Mouse (Mus musculus) adrenal gland, adult 18-20 months (tissue): Measurements from ENCODE around the gene Prkag2. TPM values are rescaled to one million over a fixed set of nuclear protein-coding genes. Genes with fewer than 3 reads are reported as not detected.
"Not testable (repeated sequence)": the region's sequence is repeated elsewhere in the genome, so short reads cannot be mapped to it uniquely, and the experiment has no call there.

Experiments used
- DNase-seq, 2 experiments: peaks; one replicate each; pipeline ENCODE4 v3.0.0; 2021 to 2022; ENCODE audit warnings: low spot score in 2 of 2
- total RNA-seq, 2 experiments: library from RNA; stranded (reverse); gene quantifications; 1 replicate in 1 of 2; 2 replicates in 1 of 2; pipeline ENCODE4 v1.2.3; 2021

Prkag2 gene
- total RNA-seq, 2 experiments from 2014 or later, result 33.2 to 39.4 TPM

GRCm38 (mm10) chr5:24840975-24841431 lies 259.4 kb downstream of the Prkag2 start:
- no peak for DNase-seq

- DNase-seq, result no peak
Observed at GRCm38 (mm10) chr5:24834491-24834890, 266.0 kb downstream of the Prkag2 start.

- DNase-seq, result no peak
Observed at GRCm38 (mm10) chr5:24831912-24832311, 268.5 kb downstream of the Prkag2 start.

GRCm38 (mm10) chr5:24828446-24828845 lies 272.0 kb downstream of the Prkag2 start:
- no peak for DNase-seq

- no peak for DNase-seq
Observed at GRCm38 (mm10) chr5:24827173-24827572, 273.3 kb downstream of the Prkag2 start.

- DNase-seq, result no peak
Observed at GRCm38 (mm10) chr5:24826056-24826770, 274.2 kb downstream of the Prkag2 start.

- DNase-seq, result peak in 1 of 2 experiments; percentile 24
Observed at GRCm38 (mm10) chr5:24825365-24826055, 274.9 kb downstream of the Prkag2 start.

GRCm38 (mm10) chr5:24823864-24824405 lies 276.5 kb downstream of the Prkag2 start:
- no peak for DNase-seq

- no peak for DNase-seq
Observed at GRCm38 (mm10) chr5:24822781-24823180, 277.7 kb downstream of the Prkag2 start.

- DNase-seq, result not testable (repeated sequence)
Observed at GRCm38 (mm10) chr5:24822231-24822630, 278.2 kb downstream of the Prkag2 start.

GRCm38 (mm10) chr5:24821403-24821841 lies 279.0 kb downstream of the Prkag2 start:
- peak in 1 of 2 experiments; percentile 21 for DNase-seq

- no peak for DNase-seq
Observed at GRCm38 (mm10) chr5:24820627-24821026, 279.8 kb downstream of the Prkag2 start.

GRCm38 (mm10) chr5:24817191-24817590 lies 283.3 kb downstream of the Prkag2 start:
- DNase-seq, result no peak

- no peak for DNase-seq
Observed at GRCm38 (mm10) chr5:24813946-24814345, 286.5 kb downstream of the Prkag2 start.

GRCm38 (mm10) chr5:24813005-24813404 lies 287.4 kb downstream of the Prkag2 start:
- DNase-seq, result peak in 1 of 2 experiments; percentile 41

Other genes with a start within 250 kb of the Prkag2 start
- not detected for gene Galntl5, start 80.8 kb upstream of the Prkag2 start, total RNA-seq
- gene Galnt11, start 121.3 kb upstream of the Prkag2 start, total RNA-seq, result 10 to 100 TPM; 45.2 to 49.2 TPM
- gene E130116L18Rik, start 122.5 kb upstream of the Prkag2 start, total RNA-seq, result not detected